Mouse (Mus musculus): ENCODE data around the gene Psmc3ip.

The Psmc3ip gene

GRCm38 (mm10) chr11:101071810-101072428 lies 23.3 kb downstream of the Psmc3ip start:
- no peak for DNase-seq

- DNase-seq = no peak
Measured at GRCm38 (mm10) chr11:101070987-101071386, 24.2 kb downstream of the Psmc3ip start.

- no peak for DNase-seq
Measured at GRCm38 (mm10) chr11:101070189-101070527, 25.1 kb downstream of the Psmc3ip start.

- DNase-seq = peak; percentile 91 to 93
Measured at GRCm38 (mm10) chr11:101069391-101070188, 25.6 kb downstream of the Psmc3ip start, which contains the start of gene Naglu. Naglu (plus strand) TSS chr11:101070012.

- peak; percentile 61 to 80 for DNase-seq
Measured at GRCm38 (mm10) chr11:101066549-101067412, 28.5 kb downstream of the Psmc3ip start.

- DNase-seq = no peak
Measured at GRCm38 (mm10) chr11:101065002-101065401, 30.2 kb downstream of the Psmc3ip start.

GRCm38 (mm10) chr11:101064462-101064861 lies 30.8 kb downstream of the Psmc3ip start:
- no peak for DNase-seq

GRCm38 (mm10) chr11:101063676-101064327 lies 31.4 kb downstream of the Psmc3ip start:
- DNase-seq = peak; percentile 68 to 71

- no peak for DNase-seq
Measured at GRCm38 (mm10) chr11:101062971-101063675, 32.1 kb downstream of the Psmc3ip start.

GRCm38 (mm10) chr11:101062165-101062884 lies 32.9 kb downstream of the Psmc3ip start:
- no peak for DNase-seq

GRCm38 (mm10) chr11:101061049-101061448 lies 34.2 kb downstream of the Psmc3ip start:
- DNase-seq = no peak

GRCm38 (mm10) chr11:101060126-101060525 lies 35.1 kb downstream of the Psmc3ip start:
- DNase-seq = no peak

GRCm38 (mm10) chr11:101059473-101059872 lies 35.8 kb downstream of the Psmc3ip start:
- DNase-seq = no peak

GRCm38 (mm10) chr11:101058726-101059125 lies 36.5 kb downstream of the Psmc3ip start:
- no peak for DNase-seq

GRCm38 (mm10) chr11:101057860-101058259 lies 37.4 kb downstream of the Psmc3ip start:
- peak; percentile 63 to 87 for DNase-seq

- DNase-seq = no peak
Measured at GRCm38 (mm10) chr11:101056885-101057284, 38.4 kb downstream of the Psmc3ip start.

GRCm38 (mm10) chr11:101055418-101055817 lies 39.8 kb downstream of the Psmc3ip start:
- DNase-seq = no peak

GRCm38 (mm10) chr11:101053974-101054373 lies 41.3 kb downstream of the Psmc3ip start:
- no peak for DNase-seq

GRCm38 (mm10) chr11:101052751-101053473 lies 42.3 kb downstream of the Psmc3ip start:
- DNase-seq = no peak

GRCm38 (mm10) chr11:101051617-101052016 lies 43.6 kb downstream of the Psmc3ip start:
- no peak for DNase-seq

- no peak for DNase-seq
Measured at GRCm38 (mm10) chr11:101051051-101051493, 44.2 kb downstream of the Psmc3ip start.

All from spleen, adult 18-20 months (tissue).